Comparison of ENCODE assay signal across 8 mouse cellular contexts in the genomic region with DNA sequence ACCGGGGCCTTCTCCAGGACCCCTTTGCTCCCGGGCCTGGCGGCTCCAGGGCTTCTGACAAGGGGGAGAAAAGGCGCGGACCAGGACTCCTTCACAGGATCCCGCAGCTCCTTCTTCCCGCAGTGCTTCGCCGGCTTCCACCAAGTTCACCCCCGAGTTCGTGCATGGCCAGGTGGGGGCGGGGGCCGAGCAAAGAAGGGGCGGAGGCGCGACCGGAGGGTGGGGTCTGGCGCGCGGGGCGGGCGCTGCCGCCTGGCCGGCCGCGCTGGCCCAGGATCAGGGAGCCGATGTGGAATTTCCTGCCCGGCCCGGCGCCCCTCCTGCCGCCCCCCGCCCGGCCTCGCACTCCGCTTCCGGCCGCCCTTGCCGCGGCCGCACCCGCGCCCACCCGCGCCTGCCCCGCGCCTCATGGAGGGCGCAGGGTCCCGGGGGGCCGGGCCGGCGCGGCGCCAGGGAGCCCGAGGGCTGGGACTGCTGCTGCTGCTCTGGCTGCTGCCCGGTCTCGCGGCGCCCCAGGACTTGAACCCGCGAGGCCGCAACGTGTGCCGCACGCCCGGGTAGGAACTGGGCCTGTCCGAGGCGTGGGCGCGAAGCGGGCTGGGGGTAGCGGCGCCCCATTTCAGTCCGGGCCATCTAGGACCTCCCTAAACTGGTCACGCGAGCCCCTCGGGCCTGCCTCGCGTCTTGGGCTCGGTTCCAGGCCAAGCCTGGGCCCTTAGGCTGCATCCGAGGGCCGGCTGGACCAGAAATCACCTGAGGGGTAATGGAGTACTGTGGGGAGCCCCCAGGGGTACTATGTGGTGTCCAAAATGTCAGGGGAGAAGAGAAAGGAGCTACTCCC. TPM values are rescaled to one million over a fixed set of nuclear protein-coding genes. Genes with fewer than 3 reads are reported as not detected.
DNase-seq lines count a peak whose midpoint lies in the region; ATAC-seq lines count a peak whose summit lies in the region.

A gene (plus strand): TSS at position 312 of the 841 bp plus-strand sequence.

- ATAC-seq in kidney, embryonic 14.5 days (ENCODE audit: low FRiP score, low TSS enrichment), result peak; percentile 60
- peak; percentile 79 for ATAC-seq in limb, embryonic 13.5 days (ENCODE audit: low FRiP score, low read depth)
- ATAC-seq in midbrain, embryonic 16.5 days, result 0 out of 2 replicates have a peak, but pooled peaks have one; percentile 11
- ATAC-seq in CD4-positive, CD25-positive, alpha-beta regulatory T cell, adult 4 months, result no peak

- H3K9ac ChIP-seq in kidney, embryonic 14.5 days (ENCODE audit: low read depth, low read length), result peak within 1 kb of the TSS; percentile 87
- H3K9ac ChIP-seq in limb, embryonic 13.5 days, result peak within 1 kb of the TSS; percentile 97
- peak within 1 kb of the TSS; percentile 69 for H3K9ac ChIP-seq in midbrain, embryonic 16.5 days (ENCODE audit: low read depth, low read length)

- H3K36me3 ChIP-seq in kidney, embryonic 14.5 days (ENCODE audit: control insufficient read depth, insufficient read depth, low read length), result peaks cover 18% of the 10 kb centered on the region
- H3K36me3 ChIP-seq in forebrain, embryonic 10.5 days (replicated peaks), result peaks cover 19% of the 10 kb centered on the region
- H3K36me3 ChIP-seq in limb, embryonic 13.5 days, result peaks cover 22% of the 10 kb centered on the region
- H3K36me3 ChIP-seq in midbrain, embryonic 16.5 days (ENCODE audit: control insufficient read depth, insufficient read depth, low read length), result peaks cover 5% of the 10 kb centered on the region

- H3K4me3 ChIP-seq in kidney, embryonic 14.5 days (ENCODE audit: low read length), result peak within 1 kb of the TSS; percentile 65
- H3K4me3 ChIP-seq in forebrain, embryonic 10.5 days, result peak within 1 kb of the TSS; percentile 60
- peak within 1 kb of the TSS; percentile 93 for H3K4me3 ChIP-seq in limb, embryonic 13.5 days
- peak within 1 kb of the TSS; percentile 52 for H3K4me3 ChIP-seq in midbrain, embryonic 16.5 days (ENCODE audit: low read depth, low read length)

- no peaks in the 10 kb centered on the region for H3K9me3 ChIP-seq in kidney, embryonic 14.5 days (ENCODE audit: control insufficient read depth, low read length)
- H3K9me3 ChIP-seq in forebrain, embryonic 10.5 days, result no peaks in the 10 kb centered on the region
- H3K9me3 ChIP-seq in limb, embryonic 13.5 days, result no peaks in the 10 kb centered on the region
- H3K9me3 ChIP-seq in midbrain, embryonic 16.5 days (replicated peaks; ENCODE audit: control insufficient read depth, low read length, poor library complexity, severe bottlenecking), result no peaks in the 10 kb centered on the region

- H3K27ac ChIP-seq in kidney, embryonic 14.5 days (ENCODE audit: low read depth, low read length), result peak within 1 kb of the TSS; percentile 82
- H3K27ac ChIP-seq in forebrain, embryonic 10.5 days, result peak within 1 kb of the TSS; percentile 88
- peak within 1 kb of the TSS; percentile 98 for H3K27ac ChIP-seq in limb, embryonic 13.5 days
- no peak within 1 kb of the TSS for H3K27ac ChIP-seq in midbrain, embryonic 16.5 days (ENCODE audit: low read length)

- H3K27me3 ChIP-seq in kidney, embryonic 14.5 days (ENCODE audit: control insufficient read depth, insufficient read depth, low read length), result peaks cover 35% of the 10 kb centered on the region
- H3K27me3 ChIP-seq in forebrain, embryonic 10.5 days (ENCODE audit: poor library complexity, severe bottlenecking), result peaks cover 84% of the 10 kb centered on the region
- H3K27me3 ChIP-seq in limb, embryonic 13.5 days, result peaks cover 17% of the 10 kb centered on the region
- peaks cover 55% of the 10 kb centered on the region for H3K27me3 ChIP-seq in midbrain, embryonic 16.5 days (ENCODE audit: control insufficient read depth, insufficient read depth, low read depth, low read length)

- intact Hi-C loops in heart, postnatal 10 days (cut with DNase I), result no loop called here

- H3K4me1 ChIP-seq in kidney, embryonic 14.5 days (ENCODE audit: control insufficient read depth, insufficient read depth, low read length), result peaks cover 13% of the 10 kb centered on the region; the same call in 1 of the 2 replicates
- H3K4me1 ChIP-seq in forebrain, embryonic 10.5 days, result peaks cover 44% of the 10 kb centered on the region
- peaks cover 54% of the 10 kb centered on the region for H3K4me1 ChIP-seq in limb, embryonic 13.5 days
- peaks cover 12% of the 10 kb centered on the region for H3K4me1 ChIP-seq in midbrain, embryonic 16.5 days (ENCODE audit: control insufficient read depth, insufficient read depth, low read length)

- peak within 1 kb of the TSS; percentile 87 for H3K4me2 ChIP-seq in kidney, embryonic 14.5 days (replicated peaks; ENCODE audit: low read depth, low read length)
- peak within 1 kb of the TSS; percentile 75 for H3K4me2 ChIP-seq in limb, embryonic 13.5 days (replicated peaks)
- peak within 1 kb of the TSS; percentile 84 for H3K4me2 ChIP-seq in midbrain, embryonic 16.5 days (ENCODE audit: low read length)

- WGBS in kidney, embryonic 14.5 days, result 2% methylated on average over 62 of the region's 81 CpGs
- WGBS in forebrain, embryonic 10.5 days, result under 1% methylated on average over 76 of the region's 81 CpGs
- under 1% methylated on average over 63 of the region's 81 CpGs for WGBS in limb, embryonic 13.5 days
- 3% methylated on average over 57 of the region's 81 CpGs for WGBS in midbrain, embryonic 16.5 days

- DNase-seq in kidney, adult 8-10 months, result no peak
- peak; percentile 58 for DNase-seq in forebrain, embryonic 10.5 days (ENCODE audit: extremely low spot score, low spot score)
- peak; percentile 69 for DNase-seq in heart, postnatal 10 days
- no peak for DNase-seq in cerebellum, adult 11 months

RNA-seq across cellular contexts. Expression of the gene that starts here (rescaled TPM):
- polyA plus RNA-seq in kidney, embryonic 14.5 days (2014; fragmentation: Nextera tagmentation; extraction: Ambion mirVana), result 17.2 and 19.6 TPM in 2 replicates
- polyA plus RNA-seq in forebrain, embryonic 10.5 days (2016; fragmentation: Nextera tagmentation; extraction: Ambion mirVana), result 4.0 and 4.1 TPM in 2 replicates
- 10 to 100 TPM; 15.1 to 16.0 TPM for total RNA-seq in heart, postnatal 10 days (2021)
- 28.8 and 29.4 TPM in 2 replicates for polyA plus RNA-seq in limb, embryonic 13.5 days (2015; fragmentation: Nextera tagmentation; extraction: Ambion mirVana)
- 0.88 and 1.2 TPM in 2 replicates for polyA plus RNA-seq in midbrain, embryonic 16.5 days (2015; fragmentation: Nextera tagmentation; extraction: Ambion mirVana)
- polyA plus RNA-seq in CD4-positive, CD25-positive, alpha-beta regulatory T cell, adult 4 months (2017; shearing (Covaris generic)), result not detected

Comparison
In these comparisons a context has a peak if more than half of its experiments do, and no peak if none do; other contexts are left out.
1. DNase-seq: peak in forebrain, embryonic 10.5 days (single experiment) and heart, postnatal 10 days (2 of 2); none in kidney, adult 8-10 months (0 of 2) and cerebellum, adult 11 months (single experiment).
2. Peak in every context shown above with its lines, with median percentiles within 50 percentile points of each other: H3K4me2 ChIP-seq, H3K4me3 ChIP-seq and H3K9ac ChIP-seq.